Mouse (Mus musculus) c-Kit-positive CD71-positive TER-119-positive erythroid progenitor cells, embryonic 14.5 days (primary cell): ENCODE measurements around the gene Synpo2.
"Not testable (repeated sequence)": the region's sequence is repeated elsewhere in the genome, so short reads cannot be mapped to it uniquely, and the experiment has no call there.

Source experiments
- DNase-seq: peaks from one replicate; pipeline ENCODE4 v3.0.0-alpha.2; 2013; ENCODE audit warnings: low spot score

The Synpo2 gene

GRCm38 (mm10) chr3:123130314-123131150 lies 105.4 kb downstream of the Synpo2 start:
- no peak for DNase-seq

GRCm38 (mm10) chr3:123128781-123129180 lies 107.2 kb downstream of the Synpo2 start:
- no peak for DNase-seq

DNA sequence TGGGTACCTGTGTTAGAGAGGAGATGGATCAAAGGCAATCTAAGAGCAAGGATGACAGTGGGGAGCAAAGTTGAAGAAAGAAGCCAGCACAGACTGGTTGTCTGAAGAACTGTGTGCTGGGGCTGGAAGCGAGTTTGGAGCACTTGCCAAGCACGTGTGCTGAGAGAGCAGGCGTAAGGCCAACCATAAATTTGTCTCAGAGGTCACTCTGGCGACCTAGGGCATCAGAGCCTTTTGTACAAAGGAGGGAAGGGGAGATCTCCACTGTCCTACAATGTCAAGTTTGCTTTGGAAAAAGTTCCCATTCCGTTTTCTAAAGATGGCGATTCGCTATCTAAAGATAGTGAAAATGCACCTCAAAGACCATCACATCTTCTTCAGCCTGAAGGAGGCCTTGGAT lies 107.9 kb downstream of the Synpo2 start:
- DNase-seq = no peak

GRCm38 (mm10) chr3:123126741-123127140 lies 109.2 kb downstream of the Synpo2 start:
- not testable (repeated sequence) for DNase-seq

GRCm38 (mm10) chr3:123123817-123124216 lies 112.1 kb downstream of the Synpo2 start:
- no peak for DNase-seq

DNA sequence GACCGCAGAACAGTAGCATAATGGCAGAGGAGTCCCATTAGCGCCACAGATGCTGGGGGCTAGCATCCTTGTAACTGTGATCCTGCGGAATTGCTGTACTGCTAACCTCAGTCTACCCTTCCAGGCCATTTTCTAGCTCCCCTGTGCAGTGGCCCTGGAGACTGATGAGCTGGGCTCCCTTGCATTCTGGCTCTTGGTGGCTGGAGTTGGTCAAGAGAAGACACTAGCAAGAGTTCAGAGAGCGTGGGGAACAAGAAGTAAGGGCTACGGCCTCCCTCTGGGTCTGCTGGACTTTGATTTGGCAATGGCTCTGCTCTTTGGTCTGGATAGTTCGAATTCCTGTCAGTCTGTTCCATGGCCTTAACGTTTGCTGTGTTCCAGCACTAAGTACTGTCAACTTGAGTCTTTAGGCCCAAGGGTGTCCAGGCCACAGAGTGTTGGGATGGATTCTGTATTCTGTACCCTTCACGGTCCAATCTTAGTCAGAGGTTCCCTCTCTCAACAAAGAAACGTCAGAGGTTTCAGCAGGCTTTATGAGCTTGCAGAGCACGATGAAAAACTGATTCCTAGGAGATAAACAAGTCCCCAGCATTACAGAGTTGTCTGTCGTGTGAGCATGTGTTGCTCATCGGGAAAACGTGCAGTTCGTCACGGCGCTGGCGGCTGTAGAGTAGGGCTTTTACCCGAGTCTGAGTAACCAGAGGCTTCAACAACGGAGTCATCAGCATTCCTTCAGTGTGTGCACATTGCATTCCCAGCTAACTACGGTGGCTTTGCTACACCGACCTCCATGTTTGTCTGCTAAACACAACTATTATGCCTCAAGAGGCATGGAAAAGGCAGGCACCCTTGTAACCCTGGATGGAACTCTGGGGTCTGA lies 113.6 kb downstream of the Synpo2 start:
- DNase-seq = no peak

DNA sequence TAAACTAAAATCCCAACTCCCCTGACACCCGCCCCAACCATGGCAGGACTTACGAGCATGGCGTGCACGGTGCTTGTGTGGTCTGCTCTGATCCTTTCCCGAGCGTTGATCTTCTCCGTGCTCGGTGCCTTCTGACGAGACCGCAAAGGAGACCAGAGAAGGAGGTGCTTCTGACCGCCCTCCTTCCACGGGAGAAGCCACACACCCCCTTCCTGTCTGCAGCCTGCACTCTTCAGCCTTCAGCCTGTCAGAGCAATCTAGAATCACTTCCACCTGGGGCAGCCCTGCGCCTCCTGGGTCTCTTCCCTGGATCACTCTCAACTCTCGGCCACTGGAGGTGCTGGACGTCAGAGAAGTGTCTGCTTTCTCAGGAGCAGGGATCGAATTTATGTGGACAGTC lies 119.0 kb downstream of the Synpo2 start:
- no peak for DNase-seq

DNA sequence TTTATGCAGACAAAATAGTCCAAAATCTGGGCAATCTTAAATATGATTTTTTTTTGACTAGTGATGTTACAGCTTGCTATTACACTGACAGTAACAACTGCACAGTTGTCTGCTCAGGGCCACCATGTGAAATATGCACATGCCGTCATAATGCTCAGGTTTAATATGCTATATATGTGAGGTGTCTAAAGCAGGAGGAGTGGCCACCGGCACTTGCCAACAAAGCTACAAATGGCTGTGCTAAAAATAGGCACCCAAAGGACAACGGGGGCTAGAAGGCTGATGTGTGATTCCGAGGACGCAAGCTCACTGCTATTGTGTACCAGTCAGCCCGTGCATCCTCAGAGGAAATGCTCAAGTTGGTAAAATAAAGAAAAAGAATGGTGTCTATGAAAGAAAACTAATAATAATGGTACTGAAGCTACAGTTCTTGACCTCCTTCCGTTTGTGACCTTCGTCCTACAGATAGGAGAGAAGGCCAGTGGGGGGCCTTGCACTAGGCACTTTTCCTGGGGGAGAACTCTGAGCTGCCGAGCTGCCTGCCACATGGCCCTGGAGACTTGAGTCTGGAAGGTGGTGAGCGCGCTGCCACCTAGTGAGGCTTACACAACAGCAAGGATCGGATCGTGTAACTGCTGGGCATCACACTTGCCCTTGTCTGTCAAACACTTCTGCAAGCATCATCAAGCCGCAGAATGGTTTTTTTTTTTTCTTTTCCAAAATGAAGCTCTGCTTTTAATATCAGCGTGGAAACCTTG lies 120.0 kb downstream of the Synpo2 start:
- DNase-seq = no peak

- DNase-seq = no peak
These were observed 121.8 kb downstream of the Synpo2 start for GRCm38 (mm10) chr3:123114001-123114635.

DNA sequence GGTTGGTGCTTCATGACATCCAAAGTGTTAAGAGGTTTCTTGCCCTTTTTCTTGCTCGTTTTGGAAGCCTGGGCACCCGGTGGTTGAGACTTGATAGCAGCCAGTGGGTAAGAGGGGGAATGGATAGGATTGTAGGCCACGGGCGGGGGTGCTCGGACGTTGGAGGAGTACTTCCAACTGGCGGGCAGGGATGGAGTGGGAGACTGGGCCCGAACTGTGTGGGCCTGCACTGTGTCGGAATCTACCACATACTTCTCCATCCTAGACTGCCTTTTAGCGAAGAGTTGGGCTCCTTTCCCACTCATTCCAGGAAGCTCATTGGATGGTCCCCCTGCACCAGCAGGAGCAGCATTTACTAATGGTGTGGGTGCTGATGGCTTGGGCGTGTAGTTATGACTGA lies 123.2 kb downstream of the Synpo2 start:
- no peak for DNase-seq

- DNase-seq = no peak
These were observed 124.8 kb downstream of the Synpo2 start for GRCm38 (mm10) chr3:123111071-123111711.

DNA sequence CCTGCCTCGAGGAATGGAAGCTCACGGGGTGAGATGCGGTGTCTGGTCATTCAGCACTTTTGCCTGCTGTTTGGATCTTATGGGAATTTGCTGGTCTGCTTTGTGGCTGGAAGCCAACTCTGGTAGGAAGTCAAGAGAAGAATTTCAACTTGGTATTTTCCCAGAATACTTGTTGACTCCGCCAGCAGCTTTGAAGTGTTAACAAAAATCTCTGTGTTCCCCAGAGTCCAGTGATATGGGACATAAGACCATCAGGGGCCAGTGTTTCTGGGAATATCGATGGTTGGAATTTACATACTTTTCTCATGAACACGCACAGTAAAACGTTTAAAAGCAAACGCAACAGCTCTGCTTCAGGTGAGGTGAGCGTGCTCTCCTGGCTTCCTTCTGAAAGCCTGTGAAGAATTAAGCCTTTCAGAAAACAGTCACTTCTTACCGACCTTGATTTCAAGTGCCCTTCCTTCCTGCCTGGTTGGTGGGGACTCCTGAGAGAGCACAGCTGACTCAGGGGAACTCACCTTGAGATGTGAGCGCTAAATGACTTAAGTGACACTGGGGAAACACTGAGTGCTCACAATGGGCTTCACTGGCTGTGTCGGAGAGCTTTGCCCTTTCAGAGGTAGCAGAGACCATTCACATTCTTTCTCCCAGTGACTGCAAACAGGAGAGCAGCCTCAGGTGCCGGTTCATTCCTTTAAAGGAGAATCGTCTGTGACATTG lies 128.0 kb downstream of the Synpo2 start:
- DNase-seq = no peak

GRCm38 (mm10) chr3:123104325-123104724 lies 131.6 kb downstream of the Synpo2 start:
- DNase-seq = no peak

GRCm38 (mm10) chr3:123103151-123103860 lies 132.6 kb downstream of the Synpo2 start:
- DNase-seq = peak; percentile 43

DNA sequence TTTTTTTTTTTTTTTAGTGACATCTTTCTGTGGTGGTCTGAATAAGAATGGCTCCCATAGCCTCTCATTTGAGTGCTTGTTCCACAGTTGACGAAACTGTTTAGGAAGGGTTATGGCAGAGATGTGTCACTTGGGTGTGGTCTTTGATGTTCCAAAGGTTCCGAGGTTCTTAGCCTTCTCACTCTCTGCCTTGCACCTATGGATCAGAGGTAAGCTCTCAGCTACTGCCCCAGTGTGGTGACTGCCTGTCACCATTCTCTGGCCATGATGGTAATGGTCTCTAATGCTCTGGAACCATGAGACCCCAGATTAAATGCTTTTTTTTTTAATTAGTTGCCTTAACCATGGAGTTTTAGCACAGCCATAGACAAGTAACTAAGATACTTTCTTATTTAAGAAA lies 134.2 kb downstream of the Synpo2 start:
- no peak for DNase-seq

DNA sequence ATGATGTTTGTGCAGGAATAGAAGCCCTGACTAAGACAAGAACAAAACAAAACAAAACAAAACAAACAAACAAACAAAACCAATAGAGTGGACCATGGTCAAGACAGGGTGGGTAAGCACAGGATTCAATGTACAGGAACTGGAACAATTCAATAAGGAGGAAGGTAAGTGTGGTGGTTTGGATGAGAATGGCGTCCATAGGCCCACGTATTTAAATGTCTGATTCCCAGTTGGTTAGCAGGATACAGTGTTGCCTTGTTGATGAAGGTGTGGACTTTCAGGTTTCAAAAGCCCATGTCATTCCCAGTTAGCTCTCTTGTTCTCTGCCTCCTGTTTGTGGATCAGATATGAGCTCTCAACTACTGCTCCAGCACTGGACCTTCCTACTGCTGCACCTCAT lies 140.8 kb downstream of the Synpo2 start:
- DNase-seq = no peak

DNA sequence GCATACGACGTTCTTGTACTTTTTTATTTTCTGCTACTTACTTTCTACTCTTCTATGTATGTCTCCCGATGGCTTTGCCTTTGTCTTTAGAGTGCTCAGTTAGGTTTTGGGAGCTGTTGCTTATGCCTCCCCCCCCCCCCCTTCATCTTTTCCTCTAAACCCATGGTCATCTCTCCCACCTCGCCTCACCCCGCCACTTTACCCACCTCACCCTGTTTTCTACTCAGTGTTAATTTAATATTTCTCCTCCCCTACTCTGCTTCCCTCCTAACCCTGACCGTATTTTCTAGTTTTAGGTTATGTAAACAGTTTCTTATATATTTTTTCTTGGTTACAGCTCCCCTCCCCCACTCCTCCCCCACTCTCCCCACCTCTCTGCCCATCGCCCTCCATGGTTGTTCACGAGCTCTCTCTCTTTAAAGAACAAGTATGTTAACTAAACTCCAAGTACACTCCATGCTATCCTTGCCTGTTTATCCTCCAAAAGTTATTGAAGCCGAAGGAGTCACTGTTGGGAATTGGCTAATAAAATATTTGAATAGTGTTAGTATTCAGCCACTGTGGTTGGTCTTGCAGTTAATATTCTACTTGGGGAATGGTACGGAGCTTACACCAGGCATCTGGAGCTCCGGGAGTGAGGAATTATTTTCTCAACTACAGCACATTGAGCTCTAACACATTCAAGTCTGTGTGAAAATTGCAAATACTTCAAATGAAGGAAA lies 142.1 kb downstream of the Synpo2 start:
- no peak for DNase-seq

DNA sequence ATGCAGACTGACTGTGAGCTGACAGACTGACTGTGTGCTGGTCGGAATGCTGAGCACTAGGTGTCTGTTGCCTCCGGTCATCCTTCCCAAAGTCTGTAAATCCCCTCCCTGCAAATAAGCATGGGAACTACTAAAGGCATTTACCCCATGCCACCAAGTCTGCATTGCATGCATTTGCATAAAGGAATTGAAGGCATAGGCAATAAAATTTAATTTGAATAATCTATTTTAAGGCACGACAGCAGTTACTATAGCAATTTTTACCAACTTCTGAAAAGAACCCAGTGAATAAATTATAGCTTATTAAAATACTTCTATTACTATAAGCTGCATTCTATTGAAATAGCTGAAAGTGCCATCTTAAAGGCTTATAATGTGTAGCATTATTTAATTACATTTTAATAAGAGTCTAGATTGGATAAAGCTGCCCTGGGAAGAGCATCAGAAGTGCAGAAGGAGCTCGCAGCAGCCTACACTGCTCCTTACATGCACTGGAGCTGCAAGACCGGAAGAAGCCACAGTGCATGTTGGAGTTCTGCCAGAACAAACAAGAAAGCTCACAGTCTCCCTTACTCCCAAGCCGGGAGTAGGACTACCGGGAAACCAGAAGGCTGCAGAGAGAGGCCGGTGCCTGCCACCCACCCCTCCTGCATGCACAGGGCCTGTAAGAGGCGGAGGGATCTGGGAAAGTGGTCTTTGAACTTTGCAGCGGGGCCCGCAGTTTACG lies 142.9 kb downstream of the Synpo2 start:
- no peak for DNase-seq

- DNase-seq = no peak
These were observed 143.5 kb downstream of the Synpo2 start for GRCm38 (mm10) chr3:123092442-123092841.
